Mouse (Mus musculus): ENCODE results near the gene 1700025G04Rik. TPM values are rescaled to one million over a fixed set of nuclear protein-coding genes. Genes with fewer than 3 reads are reported as not detected.

Gene 1700025G04Rik
- polyA plus RNA-seq, 1 experiment from 2014 or later, result 28.5 TPM

DNA sequence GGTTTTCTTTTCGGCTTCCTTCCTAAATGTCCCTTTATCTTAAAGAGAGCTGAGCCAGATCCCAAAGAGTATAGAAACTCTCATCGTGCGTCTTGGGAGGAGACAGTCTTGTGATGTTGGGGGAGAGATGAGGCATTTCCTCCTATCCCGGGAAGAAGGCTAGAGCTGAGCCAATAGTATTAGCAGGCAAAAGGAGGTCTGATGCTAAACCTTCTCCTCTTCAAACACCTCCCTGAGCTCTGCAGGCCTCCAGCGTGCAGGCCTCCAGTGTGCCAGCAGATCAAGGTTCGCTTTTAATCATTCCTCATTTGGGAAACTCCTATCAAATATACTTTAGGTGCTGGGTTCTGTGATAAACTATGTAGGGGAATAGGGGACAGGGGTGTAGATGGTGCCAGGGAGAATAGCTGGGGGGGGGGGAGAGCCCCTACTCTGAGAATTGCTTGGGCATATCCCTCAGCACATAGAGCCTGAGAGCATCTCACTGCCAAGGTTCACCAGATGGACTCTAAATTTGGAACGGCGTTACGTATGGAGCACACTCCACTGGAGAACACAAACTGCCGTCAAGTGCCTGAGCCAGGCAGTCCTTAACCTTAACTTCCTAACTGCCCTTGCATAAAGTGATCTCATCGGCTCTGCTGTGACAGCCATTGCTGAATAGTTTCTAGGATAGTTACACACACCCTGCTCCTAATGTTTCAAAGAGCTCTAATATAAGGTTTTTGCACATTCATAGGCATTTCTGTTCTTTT is 103.7 kb downstream of the 1700025G04Rik start:
- H3K4me3 ChIP-seq (ENCODE audit: low read depth, low read length), result no peak overlapping the region
- H3K4me1 ChIP-seq (ENCODE audit: control insufficient read depth, insufficient read depth, low read length), result peaks cover 31% of the 10 kb centered on the region
- H3K9me3 ChIP-seq (replicated peaks; ENCODE audit: control insufficient read depth, low read length, poor library complexity, severe bottlenecking), result no peaks in the 10 kb centered on the region
- ATAC-seq, result no peak
- WGBS, result 73% methylated on average over 11 of the region's 11 CpGs
- no peaks in the 10 kb centered on the region for H3K27me3 ChIP-seq (ENCODE audit: control insufficient read depth, insufficient read depth, low read depth, low read length)
- no peak overlapping the region for H3K4me2 ChIP-seq (ENCODE audit: low read length)
- H3K36me3 ChIP-seq (ENCODE audit: control insufficient read depth, insufficient read depth, low read length), result no peaks in the 10 kb centered on the region
- H3K9ac ChIP-seq (ENCODE audit: low read depth, low read length), result no peak overlapping the region
- no peak overlapping the region for H3K27ac ChIP-seq (ENCODE audit: low read length)

DNA sequence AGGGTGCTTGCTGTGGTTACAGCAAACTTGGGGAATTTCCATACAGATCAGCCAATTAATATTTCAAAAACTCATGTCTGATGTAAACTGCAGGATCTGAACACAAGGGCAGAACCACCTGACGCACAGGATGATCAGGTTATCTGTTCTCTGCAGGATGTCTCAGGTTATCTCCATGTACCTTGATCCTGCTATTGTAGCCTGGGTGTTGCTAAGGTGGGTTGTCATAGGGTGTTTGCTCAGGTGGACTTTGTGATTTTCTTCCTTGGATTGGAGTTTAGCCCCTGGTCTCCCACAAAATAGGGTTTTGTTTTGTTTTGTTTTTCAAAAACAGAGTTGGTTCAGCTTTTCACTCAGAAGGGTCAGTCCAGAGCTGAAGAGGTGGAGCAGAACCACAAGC is 104.9 kb downstream of the 1700025G04Rik start:
- Histone ChIP-seq H3K4me3 (ENCODE audit: low read depth, low read length) (no peak overlapping the region), H3K4me1 (ENCODE audit: control insufficient read depth, insufficient read depth, low read length) (peaks cover 34% of the 10 kb centered on the region), H3K27me3 (ENCODE audit: control insufficient read depth, insufficient read depth, low read depth, low read length) (no peaks in the 10 kb centered on the region), H3K9me3 (replicated peaks; ENCODE audit: control insufficient read depth, low read length, poor library complexity, severe bottlenecking) (no peaks in the 10 kb centered on the region), H3K27ac (ENCODE audit: low read length) (no peak overlapping the region), H3K36me3 (ENCODE audit: control insufficient read depth, insufficient read depth, low read length) (no peaks in the 10 kb centered on the region), H3K4me2 (ENCODE audit: low read length) (no peak overlapping the region), H3K9ac (ENCODE audit: low read depth, low read length) (no peak overlapping the region)
- 89% methylated on average over 1 of the region's 1 CpGs for WGBS
- no peak for ATAC-seq

DNA sequence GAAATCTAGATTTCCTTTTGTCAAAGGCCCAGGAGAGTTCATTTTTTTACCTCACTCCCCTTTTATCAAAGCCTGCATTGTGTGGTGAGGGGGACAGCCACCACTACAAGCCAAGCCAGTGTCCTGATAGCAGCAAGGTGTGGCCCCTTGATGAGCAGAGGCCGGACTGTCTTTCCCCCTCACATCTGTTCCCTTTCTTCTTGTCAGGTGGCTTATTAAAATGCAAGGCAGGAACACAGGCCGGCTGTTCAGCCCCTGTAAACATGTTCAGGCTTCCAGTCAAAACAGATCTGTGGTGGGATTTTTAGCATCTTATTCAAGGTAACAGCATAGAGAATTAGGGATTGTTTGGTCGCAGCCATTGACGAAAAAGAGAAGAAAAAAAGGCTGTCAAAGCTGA is 105.9 kb downstream of the 1700025G04Rik start:
- peaks cover 34% of the 10 kb centered on the region for H3K4me1 ChIP-seq (ENCODE audit: control insufficient read depth, insufficient read depth, low read length)
- no peak for ATAC-seq
- WGBS, result 13% methylated on average over 4 of the region's 4 CpGs

DNA sequence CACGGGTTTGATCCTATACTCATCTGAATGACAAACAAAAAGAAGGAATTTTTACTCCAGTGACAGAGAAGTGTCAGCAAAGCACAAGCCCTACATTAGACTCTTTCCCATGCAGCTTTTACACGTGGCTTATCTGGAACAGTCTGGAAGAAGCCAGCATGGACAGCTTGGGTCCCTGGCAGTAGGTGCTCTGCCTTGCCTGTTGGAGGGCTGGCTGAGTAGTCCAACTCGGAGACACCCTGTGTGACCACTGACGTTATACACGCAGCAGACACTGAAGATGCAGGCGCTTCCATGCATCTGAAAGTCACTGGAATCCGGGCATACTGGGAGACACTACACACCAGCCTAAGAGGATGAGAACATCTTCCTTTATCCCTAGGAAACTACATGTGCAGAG is 109.4 kb downstream of the 1700025G04Rik start:
- no peak overlapping the region for H3K4me3 ChIP-seq (ENCODE audit: low read depth, low read length)
- WGBS, result 80% methylated on average over 7 of the region's 7 CpGs
- no peak overlapping the region; the same call in 1 of the 2 replicates for H3K27ac ChIP-seq (ENCODE audit: low read length)
- H3K27me3 ChIP-seq (ENCODE audit: control insufficient read depth, insufficient read depth, low read depth, low read length), result no peaks in the 10 kb centered on the region
- peaks cover 34% of the 10 kb centered on the region for H3K4me1 ChIP-seq (ENCODE audit: control insufficient read depth, insufficient read depth, low read length)
- H3K4me2 ChIP-seq (ENCODE audit: low read length), result no peak overlapping the region
- no peak overlapping the region for H3K9ac ChIP-seq (ENCODE audit: low read depth, low read length)
- H3K9me3 ChIP-seq (replicated peaks; ENCODE audit: control insufficient read depth, low read length, poor library complexity, severe bottlenecking), result no peaks in the 10 kb centered on the region
- ATAC-seq, result no peak
- no peaks in the 10 kb centered on the region for H3K36me3 ChIP-seq (ENCODE audit: control insufficient read depth, insufficient read depth, low read length)

More for the DNA sequence above, 105.9 kb downstream of the 1700025G04Rik start:
- no peaks in the 10 kb centered on the region for H3K27me3 ChIP-seq (ENCODE audit: control insufficient read depth, insufficient read depth, low read depth, low read length)
- H3K4me3 ChIP-seq (ENCODE audit: low read depth, low read length), result no peak overlapping the region
- H3K27ac ChIP-seq (ENCODE audit: low read length), result peak overlapping the region; percentile 61
- H3K36me3 ChIP-seq (ENCODE audit: control insufficient read depth, insufficient read depth, low read length), result no peaks in the 10 kb centered on the region
- no peak overlapping the region for H3K4me2 ChIP-seq (ENCODE audit: low read length)
- no peaks in the 10 kb centered on the region for H3K9me3 ChIP-seq (replicated peaks; ENCODE audit: control insufficient read depth, low read length, poor library complexity, severe bottlenecking)
- no peak overlapping the region; the same call in 1 of the 2 replicates for H3K9ac ChIP-seq (ENCODE audit: low read depth, low read length)

DNA sequence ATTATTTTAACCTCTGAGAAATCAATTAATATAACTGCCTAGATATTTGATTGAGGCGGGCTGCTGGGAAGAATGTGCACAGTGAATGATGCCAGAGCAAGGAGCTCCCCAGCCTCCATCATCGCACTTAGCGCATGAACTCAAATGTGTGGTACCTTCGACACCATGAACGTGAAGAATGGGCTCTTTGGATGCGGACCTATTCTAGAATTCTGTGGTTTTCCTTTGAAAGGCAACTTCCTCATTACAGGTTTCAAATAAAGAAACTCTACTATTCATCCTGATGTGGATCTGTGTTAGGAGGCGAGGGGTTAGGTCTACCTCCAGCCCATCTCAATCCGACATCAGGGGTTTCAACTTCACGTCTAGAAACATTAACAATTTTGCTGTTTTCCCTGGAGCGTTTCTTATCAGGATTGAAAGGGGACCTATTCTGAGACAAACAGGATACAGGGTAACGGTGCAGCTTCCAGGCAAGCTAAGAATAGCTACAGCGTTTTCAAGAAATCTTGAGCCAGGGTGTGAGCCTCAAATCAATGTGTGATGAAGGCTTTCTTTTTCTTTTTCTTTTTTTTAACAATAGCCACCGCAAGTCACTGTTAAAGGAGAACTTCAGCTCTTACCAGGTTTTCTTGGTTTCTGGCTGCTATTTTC is 110.0 kb downstream of the 1700025G04Rik start:
- Histone ChIP-seq H3K9ac (ENCODE audit: low read depth, low read length) (no peak overlapping the region), H3K4me3 (ENCODE audit: low read depth, low read length) (no peak overlapping the region), H3K4me2 (ENCODE audit: low read length) (no peak overlapping the region), H3K27me3 (ENCODE audit: control insufficient read depth, insufficient read depth, low read depth, low read length) (no peaks in the 10 kb centered on the region), H3K27ac (ENCODE audit: low read length) (no peak overlapping the region), H3K9me3 (replicated peaks; ENCODE audit: control insufficient read depth, low read length, poor library complexity, severe bottlenecking) (no peaks in the 10 kb centered on the region), H3K4me1 (ENCODE audit: control insufficient read depth, insufficient read depth, low read length) (peaks cover 30% of the 10 kb centered on the region), H3K36me3 (ENCODE audit: control insufficient read depth, insufficient read depth, low read length) (no peaks in the 10 kb centered on the region)
- 80% methylated on average over 13 of the region's 13 CpGs for WGBS
- no peak for ATAC-seq

DNA sequence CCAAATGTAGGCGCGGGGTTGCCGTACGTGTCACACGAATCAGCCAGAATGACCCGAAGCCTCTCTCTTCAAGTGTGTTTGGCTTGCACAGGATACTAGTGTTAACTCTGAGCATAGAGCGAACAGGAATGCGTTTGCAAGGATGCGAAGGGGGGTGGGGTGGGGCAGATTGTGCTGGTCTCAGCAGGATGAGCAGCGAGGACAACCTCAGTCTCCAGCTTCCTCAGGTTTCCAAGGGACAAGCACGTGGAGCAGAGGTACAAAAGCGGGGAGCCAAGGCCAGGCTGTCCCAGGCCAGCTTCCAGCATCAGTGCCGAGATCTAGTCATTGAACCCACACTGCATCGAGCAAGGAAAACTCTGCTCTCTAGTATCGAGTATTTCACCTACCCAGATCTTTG is 111.2 kb downstream of the 1700025G04Rik start:
- no peak for ATAC-seq
- H3K27ac ChIP-seq (ENCODE audit: low read length), result no peak overlapping the region

DNA sequence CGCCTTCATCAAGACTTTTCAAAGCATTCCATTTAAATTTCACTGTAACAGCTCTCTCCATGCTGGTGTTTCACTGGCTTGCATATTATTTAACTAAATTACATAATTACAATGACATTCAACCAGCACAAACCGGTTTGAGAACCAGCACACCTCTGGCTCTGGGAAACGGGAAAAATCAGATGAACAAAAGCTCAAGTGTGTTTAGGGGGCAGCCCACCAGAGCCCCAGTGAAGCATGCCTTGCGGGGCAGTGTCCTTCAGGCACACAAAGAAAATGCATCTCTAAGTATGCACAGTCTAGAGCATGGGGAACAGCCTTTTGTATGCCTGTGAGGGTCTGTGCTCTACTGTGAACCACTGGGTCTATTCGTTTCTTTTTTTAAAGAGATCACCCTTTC is 112.3 kb downstream of the 1700025G04Rik start:
- Histone ChIP-seq H3K27ac (ENCODE audit: low read length) (peak overlapping the region; percentile 53; the same call in 1 of the 2 replicates), H3K27me3 (ENCODE audit: control insufficient read depth, insufficient read depth, low read depth, low read length) (no peaks in the 10 kb centered on the region), H3K4me3 (ENCODE audit: low read depth, low read length) (no peak overlapping the region), H3K4me2 (ENCODE audit: low read length) (no peak overlapping the region), H3K4me1 (ENCODE audit: control insufficient read depth, insufficient read depth, low read length) (peaks cover 15% of the 10 kb centered on the region), H3K36me3 (ENCODE audit: control insufficient read depth, insufficient read depth, low read length) (no peaks in the 10 kb centered on the region), H3K9me3 (replicated peaks; ENCODE audit: control insufficient read depth, low read length, poor library complexity, severe bottlenecking) (no peaks in the 10 kb centered on the region), H3K9ac (ENCODE audit: low read depth, low read length) (no peak overlapping the region)
- WGBS, result 23% methylated on average over 5 of the region's 5 CpGs
- peak; percentile 50; the same call in 1 of the 2 replicates for ATAC-seq

More for the DNA sequence above, 111.2 kb downstream of the 1700025G04Rik start:
- 85% methylated on average over 15 of the region's 15 CpGs for WGBS
- Histone ChIP-seq H3K36me3 (ENCODE audit: control insufficient read depth, insufficient read depth, low read length) (no peaks in the 10 kb centered on the region), H3K4me3 (ENCODE audit: low read depth, low read length) (no peak overlapping the region), H3K4me2 (ENCODE audit: low read length) (no peak overlapping the region), H3K9ac (ENCODE audit: low read depth, low read length) (no peak overlapping the region), H3K27me3 (ENCODE audit: control insufficient read depth, insufficient read depth, low read depth, low read length) (no peaks in the 10 kb centered on the region), H3K4me1 (ENCODE audit: control insufficient read depth, insufficient read depth, low read length) (peaks cover 19% of the 10 kb centered on the region), H3K9me3 (replicated peaks; ENCODE audit: control insufficient read depth, low read length, poor library complexity, severe bottlenecking) (no peaks in the 10 kb centered on the region)

DNA sequence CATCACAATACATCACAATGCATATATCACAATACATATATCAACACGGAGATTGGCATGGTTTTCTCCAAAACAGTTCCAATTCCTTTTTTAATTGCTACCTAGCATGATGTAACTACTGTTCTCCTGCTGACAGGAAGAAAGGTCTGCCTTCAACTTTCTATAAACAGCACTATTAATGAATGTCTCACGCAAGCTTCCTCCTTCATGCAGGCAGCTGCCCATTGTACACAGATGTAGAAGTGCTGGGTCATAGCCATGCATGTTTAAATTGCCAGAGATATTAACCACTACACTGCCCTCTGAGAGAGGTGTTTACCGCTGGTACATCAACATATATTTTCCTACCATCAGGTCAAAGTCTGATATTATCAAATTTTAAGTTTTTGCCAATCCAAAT is 113.1 kb downstream of the 1700025G04Rik start:
- ATAC-seq, result no peak
- Histone ChIP-seq H3K9ac (ENCODE audit: low read depth, low read length) (no peak overlapping the region), H3K27me3 (ENCODE audit: control insufficient read depth, insufficient read depth, low read depth, low read length) (no peaks in the 10 kb centered on the region), H3K36me3 (ENCODE audit: control insufficient read depth, insufficient read depth, low read length) (no peaks in the 10 kb centered on the region), H3K9me3 (replicated peaks; ENCODE audit: control insufficient read depth, low read length, poor library complexity, severe bottlenecking) (no peaks in the 10 kb centered on the region), H3K4me2 (ENCODE audit: low read length) (no peak overlapping the region), H3K4me1 (ENCODE audit: control insufficient read depth, insufficient read depth, low read length) (peaks cover 15% of the 10 kb centered on the region), H3K4me3 (ENCODE audit: low read depth, low read length) (no peak overlapping the region), H3K27ac (ENCODE audit: low read length) (0 out of 2 replicates have a peak overlapping the region, but pooled peaks have one; percentile 19)
- WGBS, result 77% methylated on average over 3 of the region's 3 CpGs
